Mouse (Mus musculus): ENCODE measurements around the gene Slc30a3. TPM values are rescaled to one million over a fixed set of nuclear protein-coding genes. Genes with fewer than 3 reads are reported as not detected.
A peak's percentile ranks its signal among the peaks of the same experiment; 100 is the strongest.

Slc30a3 gene
- polyA plus RNA-seq, 2 experiments = 0.26 to 0.41 TPM

DNA sequence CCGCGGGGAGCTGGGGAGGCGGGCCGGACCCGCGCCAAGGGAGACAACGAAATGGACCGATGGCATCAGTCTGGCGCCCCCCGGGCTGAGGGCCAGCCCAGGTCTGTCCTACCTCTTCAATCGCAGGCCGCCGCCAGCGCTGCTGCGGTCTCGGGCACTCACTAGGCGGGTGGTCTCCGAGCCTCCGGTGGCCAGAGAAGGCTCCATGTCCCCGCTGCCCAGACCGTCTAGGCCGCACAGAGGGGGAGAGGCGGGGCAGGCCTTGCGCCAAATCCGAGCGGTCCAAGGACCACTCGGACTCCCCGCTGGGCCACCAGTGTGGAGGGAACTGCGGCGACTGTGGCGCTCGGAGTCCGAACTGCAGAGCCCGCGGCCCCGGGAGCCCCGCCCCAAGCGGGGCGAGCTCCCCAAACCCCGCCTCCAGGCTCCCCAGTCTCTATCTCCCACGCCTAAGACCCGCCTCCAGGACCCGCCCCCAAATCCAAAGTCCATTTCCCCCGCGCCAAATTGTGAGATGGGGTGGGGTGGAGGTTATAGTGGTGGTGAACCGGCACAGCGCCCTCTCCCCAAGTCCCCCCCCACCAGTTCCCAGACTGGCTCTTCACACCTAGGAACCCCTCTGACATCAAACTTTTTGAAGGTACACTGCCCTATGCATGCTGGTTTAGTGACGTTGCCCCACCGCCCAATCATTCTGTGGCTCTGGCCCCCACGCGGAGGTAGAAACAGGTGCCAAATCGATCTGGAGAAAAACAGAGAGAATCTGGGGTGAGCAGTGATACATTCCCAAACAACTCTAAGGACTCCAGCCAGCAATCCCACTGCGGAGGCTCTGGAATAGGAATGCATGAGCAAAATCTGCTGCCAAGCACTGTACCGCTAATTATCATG is 14.6 kb downstream of the Slc30a3 start:
- Histone ChIP-seq H3K27ac (no peak overlapping the region), H3K9ac (replicated peaks) (no peak overlapping the region), H3K4me2 (ENCODE audit: low read depth) (peak overlapping the region; percentile 19), H3K4me1 (replicated peaks; ENCODE audit: control insufficient read depth in 2 of 2, insufficient read depth in 2 of 2, low read length in 1 of 2) (no peaks in the 10 kb centered on the region), H3K9me3 (ENCODE audit: control insufficient read depth, low read length) (no peaks in the 10 kb centered on the region), H3K4me3 (ENCODE audit: insufficient read depth in 1 of 2, low read depth in 2 of 2, low read length in 2 of 2) (peak overlapping the region; percentile 30 to 42), H3K36me3 (replicated peaks; ENCODE audit: control insufficient read depth, insufficient read depth, low read depth) (no peaks in the 10 kb centered on the region), H3K27me3 (ENCODE audit: control insufficient read depth, insufficient read depth, low read length) (peaks cover 71% of the 10 kb centered on the region)
- no peak for TF ChIP-seq CTCF (IDR thresholded peaks at IDR 0.05; ENCODE audit: low read depth)
- TF ChIP-seq EP300 (IDR thresholded peaks at IDR 0.05; ENCODE audit: low read depth) = no peak
- 2% methylated on average over 50 of the region's 54 CpGs for WGBS (ENCODE audit: insufficient replicate concordance)
- DNase-seq (ENCODE audit: low read depth in 3 of 3, low spot score in 3 of 3) (no peak), ATAC-seq (ENCODE audit: insufficient read depth) (peak; percentile 57; the same call in 1 of the 2 replicates)

DNA sequence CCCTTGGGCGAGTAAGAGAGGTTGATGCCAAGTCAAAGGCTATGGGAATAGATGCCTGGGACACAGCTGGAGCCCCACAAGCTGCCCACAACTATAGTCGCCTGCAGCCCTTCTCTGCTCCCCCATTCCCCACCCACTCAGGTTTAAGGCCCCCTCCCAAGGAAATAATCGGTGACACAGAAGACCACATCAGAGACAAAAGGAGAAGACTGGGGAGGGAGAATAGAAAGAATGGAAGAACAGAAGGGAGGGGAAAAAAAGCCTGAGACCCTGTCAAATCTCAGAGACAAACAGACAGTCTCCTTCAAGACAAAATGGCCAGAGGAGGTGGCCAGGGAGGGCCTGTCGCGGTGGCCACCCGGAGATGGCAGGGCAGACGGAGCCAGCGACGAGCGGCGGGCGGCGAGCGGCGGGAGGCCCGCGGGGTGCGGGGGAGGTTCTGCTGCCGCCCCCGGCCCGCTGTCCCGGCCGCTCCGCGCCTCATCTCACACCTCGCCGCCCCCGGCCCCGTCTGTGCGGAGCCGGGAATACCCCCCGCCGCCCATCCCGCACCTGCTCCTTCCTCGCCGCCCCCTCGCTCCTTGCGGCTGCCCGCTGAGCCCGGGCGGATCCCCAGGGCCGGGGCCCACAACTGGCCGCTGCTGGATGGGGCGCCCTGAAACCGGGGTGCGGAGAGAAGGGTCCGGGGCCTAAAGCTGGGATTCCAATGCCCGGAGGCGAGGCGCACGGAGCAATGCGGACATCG is 15.6 kb downstream of the Slc30a3 start:
- no peak for ATAC-seq (ENCODE audit: insufficient read depth)
- TF ChIP-seq EP300 (IDR thresholded peaks at IDR 0.05; ENCODE audit: low read depth) (no peak), CTCF (IDR thresholded peaks at IDR 0.05; ENCODE audit: low read depth) (no peak)
- Histone ChIP-seq H3K9me3 (ENCODE audit: control insufficient read depth, low read length) (no peaks in the 10 kb centered on the region), H3K4me3 (ENCODE audit: insufficient read depth in 1 of 2, low read depth in 2 of 2, low read length in 2 of 2) (peak overlapping the region in 1 of 2 experiments; percentile 30; a peak in 2 of 4 replicates), H3K9ac (replicated peaks) (no peak overlapping the region), H3K4me1 (replicated peaks; ENCODE audit: control insufficient read depth in 2 of 2, insufficient read depth in 2 of 2, low read length in 1 of 2) (no peaks in the 10 kb centered on the region), H3K27ac (no peak overlapping the region), H3K36me3 (replicated peaks; ENCODE audit: control insufficient read depth, insufficient read depth, low read depth) (no peaks in the 10 kb centered on the region), H3K27me3 (ENCODE audit: control insufficient read depth, insufficient read depth, low read length) (peaks cover 71% of the 10 kb centered on the region), H3K4me2 (ENCODE audit: low read depth) (peak overlapping the region; percentile 19)
- WGBS (ENCODE audit: insufficient replicate concordance) = 3% methylated on average over 49 of the region's 53 CpGs
- no peak for DNase-seq (ENCODE audit: low read depth in 3 of 3, low spot score in 3 of 3)

GRCm38 (mm10) chr5:31087131-31087530 is 20.9 kb downstream of the Slc30a3 start:
- Histone ChIP-seq H3K4me3 (ENCODE audit: insufficient read depth in 1 of 2, low read depth in 2 of 2, low read length in 2 of 2) (no peak overlapping the region), H3K27ac (no peak overlapping the region), H3K4me1 (replicated peaks; ENCODE audit: control insufficient read depth in 2 of 2, insufficient read depth in 2 of 2, low read length in 1 of 2) (peaks cover 0 to 7% of the 10 kb centered on the region in 2 experiments; a peak in 2 of 4 replicates), H3K36me3 (replicated peaks; ENCODE audit: control insufficient read depth, insufficient read depth, low read depth) (no peaks in the 10 kb centered on the region), H3K9me3 (ENCODE audit: control insufficient read depth, low read length) (no peaks in the 10 kb centered on the region), H3K9ac (replicated peaks) (no peak overlapping the region), H3K4me2 (ENCODE audit: low read depth) (no peak overlapping the region), H3K27me3 (ENCODE audit: control insufficient read depth, insufficient read depth, low read length) (peaks cover 28% of the 10 kb centered on the region)
- ATAC-seq (ENCODE audit: insufficient read depth) = no peak
- WGBS (ENCODE audit: insufficient replicate concordance) = 66% methylated on average over 2 of the region's 2 CpGs
- no peak for TF ChIP-seq EP300 (IDR thresholded peaks at IDR 0.05; ENCODE audit: low read depth)
- TF ChIP-seq CTCF (IDR thresholded peaks at IDR 0.05; ENCODE audit: low read depth) = no peak
- DNase-seq (ENCODE audit: low read depth in 3 of 3, low spot score in 3 of 3) = no peak

DNA sequence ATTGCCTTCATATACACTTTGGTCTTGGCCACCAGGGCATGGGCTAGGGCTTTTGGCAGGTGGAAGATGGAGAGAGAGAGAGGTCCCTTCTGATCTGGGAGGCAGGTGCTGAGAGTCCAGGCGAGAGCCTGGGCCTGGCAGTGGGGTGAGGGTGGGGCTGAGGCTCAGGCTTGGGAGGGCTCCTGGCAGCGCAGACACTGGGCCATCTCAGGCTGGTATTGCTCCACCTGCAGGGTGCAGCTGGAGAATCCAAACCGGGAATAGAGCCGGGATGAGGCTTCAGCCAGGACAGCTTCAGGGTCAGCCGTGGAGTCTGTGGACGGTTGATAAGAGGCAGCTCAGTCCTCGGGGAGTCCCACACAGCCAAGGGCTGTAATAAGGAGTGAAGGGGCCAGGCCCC is 21.4 kb downstream of the Slc30a3 start:
- TF ChIP-seq CTCF (IDR thresholded peaks at IDR 0.05; ENCODE audit: low read depth) = no peak
- TF ChIP-seq EP300 (IDR thresholded peaks at IDR 0.05; ENCODE audit: low read depth) = no peak
- H3K27ac ChIP-seq = no peak overlapping the region
- H3K9me3 ChIP-seq (ENCODE audit: control insufficient read depth, low read length) = no peaks in the 10 kb centered on the region
- no peaks in the 10 kb centered on the region for H3K36me3 ChIP-seq (replicated peaks; ENCODE audit: control insufficient read depth, insufficient read depth, low read depth)
- ATAC-seq (ENCODE audit: insufficient read depth) (no peak), DNase-seq (ENCODE audit: low read depth in 3 of 3, low spot score in 3 of 3) (no peak)
- H3K4me3 ChIP-seq (ENCODE audit: insufficient read depth in 1 of 2, low read depth in 2 of 2, low read length in 2 of 2) = no peak overlapping the region
- no peak overlapping the region for H3K9ac ChIP-seq (replicated peaks)
- no peak overlapping the region for H3K4me2 ChIP-seq (ENCODE audit: low read depth)
- peaks cover 23% of the 10 kb centered on the region for H3K27me3 ChIP-seq (ENCODE audit: control insufficient read depth, insufficient read depth, low read length)
- 23% methylated on average over 7 of the region's 7 CpGs for WGBS (ENCODE audit: insufficient replicate concordance)
- peaks cover 0 to 7% of the 10 kb centered on the region in 2 experiments; a peak in 2 of 4 replicates for H3K4me1 ChIP-seq (replicated peaks; ENCODE audit: control insufficient read depth in 2 of 2, insufficient read depth in 2 of 2, low read length in 1 of 2)

GRCm38 (mm10) chr5:31083949-31084348 is 24.1 kb downstream of the Slc30a3 start:
- 22% methylated on average over 8 of the region's 8 CpGs for WGBS (ENCODE audit: insufficient replicate concordance)
- no peak overlapping the region for H3K4me3 ChIP-seq (ENCODE audit: insufficient read depth in 1 of 2, low read depth in 2 of 2, low read length in 2 of 2)
- H3K4me1 ChIP-seq (replicated peaks; ENCODE audit: control insufficient read depth in 2 of 2, insufficient read depth in 2 of 2, low read length in 1 of 2) = peaks cover 0 to 7% of the 10 kb centered on the region in 2 experiments; a peak in 2 of 4 replicates
- H3K9me3 ChIP-seq (ENCODE audit: control insufficient read depth, low read length) = no peaks in the 10 kb centered on the region
- H3K4me2 ChIP-seq (ENCODE audit: low read depth) = no peak overlapping the region
- H3K36me3 ChIP-seq (replicated peaks; ENCODE audit: control insufficient read depth, insufficient read depth, low read depth) = no peaks in the 10 kb centered on the region
- no peak for DNase-seq (ENCODE audit: low read depth in 3 of 3, low spot score in 3 of 3)
- peaks cover 3% of the 10 kb centered on the region; the same call in 1 of the 2 replicates for H3K27me3 ChIP-seq (ENCODE audit: control insufficient read depth, insufficient read depth, low read length)
- no peak overlapping the region for H3K27ac ChIP-seq
- no peak for TF ChIP-seq EP300 (IDR thresholded peaks at IDR 0.05; ENCODE audit: low read depth)
- TF ChIP-seq CTCF (IDR thresholded peaks at IDR 0.05; ENCODE audit: low read depth) = no peak
- no peak overlapping the region for H3K9ac ChIP-seq (replicated peaks)
- ATAC-seq (ENCODE audit: insufficient read depth) = no peak

All from liver, embryonic 14.5 days (tissue).